Mouse (Mus musculus) layer of hippocampus, adult 8-10 months (tissue): Measurements from ENCODE around the gene Prdm16. TPM values are rescaled to one million over a fixed set of nuclear protein-coding genes. Genes with fewer than 3 reads are reported as not detected.

ENCODE experiments used
- DNase-seq, 2 experiments: peaks; one replicate each; pipeline ENCODE4 v3.0.0; 2022; ENCODE audit warnings: low spot score in 2 of 2
- total RNA-seq, 4 experiments: library from RNA; stranded (reverse); gene quantifications; 2 replicates each; pipeline ENCODE4 v1.2.4; 2022

Gene Prdm16
- total RNA-seq, 4 experiments from 2014 or later, result 9.3 to 15.5 (median 13.9) TPM

GRCm38 (mm10) chr4:154480544-154481260, 156.0 kb downstream of the Prdm16 start:
- no peak for DNase-seq

- no peak for DNase-seq
These were observed 156.5 kb downstream of the Prdm16 start for GRCm38 (mm10) chr4:154480143-154480542.

GRCm38 (mm10) chr4:154478933-154479613, 157.6 kb downstream of the Prdm16 start:
- DNase-seq, result no peak

GRCm38 (mm10) chr4:154473571-154474307, 162.9 kb downstream of the Prdm16 start:
- DNase-seq, result no peak

GRCm38 (mm10) chr4:154472569-154472968, 164.1 kb downstream of the Prdm16 start:
- DNase-seq, result no peak

GRCm38 (mm10) chr4:154471447-154472101, 165.1 kb downstream of the Prdm16 start:
- DNase-seq, result no peak

- DNase-seq, result no peak
These were observed 170.4 kb downstream of the Prdm16 start for GRCm38 (mm10) chr4:154466305-154466704.

- no peak for DNase-seq
These were observed 171.6 kb downstream of the Prdm16 start for GRCm38 (mm10) chr4:154465123-154465522.

GRCm38 (mm10) chr4:154460021-154460420, 176.7 kb downstream of the Prdm16 start:
- no peak for DNase-seq

GRCm38 (mm10) chr4:154457756-154458155, 178.9 kb downstream of the Prdm16 start:
- DNase-seq, result no peak

- DNase-seq, result no peak
These were observed 180.3 kb downstream of the Prdm16 start for GRCm38 (mm10) chr4:154456265-154456822.

- peak in 1 of 2 experiments; percentile 35 for DNase-seq
These were observed 186.2 kb downstream of the Prdm16 start for GRCm38 (mm10) chr4:154450441-154450840.

GRCm38 (mm10) chr4:154450036-154450435, 186.6 kb downstream of the Prdm16 start:
- DNase-seq, result no peak

- peak; percentile 19 to 38 for DNase-seq
These were observed 187.3 kb downstream of the Prdm16 start for GRCm38 (mm10) chr4:154449343-154449742.

GRCm38 (mm10) chr4:154445721-154446120, 191.0 kb downstream of the Prdm16 start:
- DNase-seq, result no peak

- no peak for DNase-seq
These were observed 193.9 kb downstream of the Prdm16 start for GRCm38 (mm10) chr4:154442645-154443304.

- no peak for DNase-seq
These were observed 197.1 kb downstream of the Prdm16 start for GRCm38 (mm10) chr4:154439455-154440052.

GRCm38 (mm10) chr4:154438610-154439009, 198.1 kb downstream of the Prdm16 start:
- DNase-seq, result peak in 1 of 2 experiments; percentile 22

GRCm38 (mm10) chr4:154429770-154430169, 206.9 kb downstream of the Prdm16 start:
- DNase-seq, result no peak

- no peak for DNase-seq
These were observed 209.8 kb downstream of the Prdm16 start for GRCm38 (mm10) chr4:154426901-154427300.
